Mouse (Mus musculus) kidney, adult 2 months (tissue): ENCODE results near the gene Nuak2.

Experiments used
- CTCF ChIP-seq: fragments of 200-500 bp; conservative IDR thresholded peaks from 2 replicates; pipeline ENCODE4 v1.5.1; 2011; ENCODE audit warnings: low read depth, mild to moderate bottlenecking, control low read depth, low read length, moderate library complexity, mixed read lengths; ENCODE audit not compliant: insufficient read depth, insufficient read length
- POLR2A ChIP-seq: fragments of 200-500 bp; IDR thresholded peaks from one replicate; pipeline ENCODE4 v1.6.1; 2011; ENCODE audit warnings: low read depth, low read length, control low read depth

DNA sequence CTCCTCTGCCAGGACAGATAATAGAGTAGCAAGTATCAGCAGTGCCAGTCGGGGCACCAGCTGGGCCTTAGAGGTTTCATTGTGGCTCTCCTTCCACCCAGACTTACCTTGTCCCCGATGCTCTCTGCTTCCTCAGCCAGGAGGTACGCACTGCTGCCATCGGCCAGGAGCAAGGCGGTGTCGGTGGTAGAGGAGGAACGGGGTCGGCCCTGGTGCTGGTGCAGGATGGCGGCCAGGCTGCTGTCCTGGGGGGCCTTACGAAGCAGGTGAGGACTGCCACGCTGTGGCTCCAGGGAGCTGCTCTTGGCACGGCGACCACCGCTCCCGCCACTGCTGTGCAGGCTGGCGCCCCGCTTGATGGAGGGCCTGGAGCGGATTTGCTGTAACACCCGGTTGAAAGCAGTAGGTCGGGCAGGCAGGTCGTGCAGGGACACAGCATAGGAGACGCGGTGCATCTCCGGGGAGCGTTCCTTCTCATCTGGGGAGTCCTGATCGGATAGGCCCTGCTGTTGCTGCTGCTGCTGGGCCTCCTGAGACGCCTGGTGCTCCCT lies 64.7 kb downstream of the Nuak2 start:
- TF ChIP-seq POLR2A (no peak), CTCF (no peak)
